Comparison of ENCODE assay signal across 8 mouse cellular contexts in the genomic region with DNA sequence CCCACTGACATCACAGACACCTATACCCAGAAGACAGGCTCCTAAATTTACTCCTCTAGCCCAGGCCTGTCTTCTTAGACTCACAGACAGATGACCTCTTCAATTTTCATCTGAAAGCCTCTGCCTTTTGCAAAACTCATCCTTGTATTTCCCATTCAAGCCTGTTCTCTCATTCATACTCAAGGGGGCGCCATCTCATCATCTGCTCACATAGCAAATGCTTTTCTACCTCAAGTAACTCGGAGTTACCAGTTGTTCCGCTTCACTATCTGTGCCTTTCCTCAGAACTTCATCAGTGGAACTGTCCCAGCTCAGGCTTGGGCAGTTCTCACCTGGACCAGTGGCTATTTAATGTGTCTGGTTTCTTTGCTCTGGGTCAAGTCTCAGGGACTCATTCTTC.
DNase-seq lines count a peak whose midpoint lies in the region; ATAC-seq lines count a peak whose summit lies in the region.

No protein-coding gene starts in this region.

- 6% methylated on average over 3 of the region's 3 CpGs for WGBS in forebrain, embryonic 11.5 days
- 12% methylated on average over 3 of the region's 3 CpGs for WGBS in forebrain, embryonic 13.5 days
- 14% methylated on average over 3 of the region's 3 CpGs for WGBS in midbrain, embryonic 14.5 days
- 20% methylated on average over 3 of the region's 3 CpGs for WGBS in midbrain, embryonic 13.5 days

- no peak overlapping the region for H3K4me2 ChIP-seq in forebrain, embryonic 11.5 days (ENCODE audit: low read depth, low read length, severe bottlenecking)
- no peak overlapping the region for H3K4me2 ChIP-seq in forebrain, embryonic 13.5 days
- no peak overlapping the region for H3K4me2 ChIP-seq in midbrain, embryonic 14.5 days (ENCODE audit: low read length)
- no peak overlapping the region for H3K4me2 ChIP-seq in midbrain, embryonic 13.5 days (replicated peaks)

- H3K9ac ChIP-seq in forebrain, embryonic 11.5 days (ENCODE audit: low read length): no peak overlapping the region
- H3K9ac ChIP-seq in forebrain, embryonic 13.5 days: no peak overlapping the region
- no peak overlapping the region for H3K9ac ChIP-seq in midbrain, embryonic 14.5 days (replicated peaks; ENCODE audit: low read length)
- H3K9ac ChIP-seq in midbrain, embryonic 13.5 days (replicated peaks): no peak overlapping the region

- no peaks in the 10 kb centered on the region for H3K4me1 ChIP-seq in forebrain, embryonic 11.5 days (replicated peaks; ENCODE audit: control insufficient read depth, insufficient read depth, low read length)
- peaks cover 17% of the 10 kb centered on the region; the same call in 1 of the 2 replicates for H3K4me1 ChIP-seq in forebrain, embryonic 13.5 days
- H3K4me1 ChIP-seq in midbrain, embryonic 14.5 days (ENCODE audit: control insufficient read depth, insufficient read depth, low read length): peaks cover 12% of the 10 kb centered on the region; the same call in 1 of the 2 replicates
- H3K4me1 ChIP-seq in midbrain, embryonic 13.5 days (replicated peaks): peaks cover 32% of the 10 kb centered on the region

- no peaks in the 10 kb centered on the region for H3K36me3 ChIP-seq in forebrain, embryonic 11.5 days (ENCODE audit: control insufficient read depth, insufficient read depth, low read length)
- no peaks in the 10 kb centered on the region for H3K36me3 ChIP-seq in forebrain, embryonic 13.5 days (ENCODE audit: poor library complexity, severe bottlenecking)
- peaks cover 3% of the 10 kb centered on the region; the same call in 1 of the 2 replicates for H3K36me3 ChIP-seq in midbrain, embryonic 14.5 days (ENCODE audit: control insufficient read depth, insufficient read depth, low read length)
- peaks cover 6% of the 10 kb centered on the region; the same call in 1 of the 2 replicates for H3K36me3 ChIP-seq in midbrain, embryonic 13.5 days

- peak; percentile 53 for DNase-seq in forebrain, embryonic 11.5 days (ENCODE audit: low spot score)
- peak; percentile 74 for DNase-seq in midbrain, embryonic 14.5 days
- peak; percentile 9 for DNase-seq in c-Kit-positive CD71-negative TER-119-negative erythroid progenitor cells, embryonic 14.5 days (ENCODE audit: low read depth)
- peak; percentile 49 to 63 for DNase-seq in kidney, postnatal 36 days
- peak; percentile 43 for DNase-seq in lung, postnatal 36 days
- DNase-seq in spleen, postnatal 4 days (ENCODE audit: low spot score in 2 of 2): no peak

- no peak for ATAC-seq in forebrain, embryonic 11.5 days (replicated peaks; ENCODE audit: low FRiP score)
- ATAC-seq in forebrain, embryonic 13.5 days: no peak
- ATAC-seq in midbrain, embryonic 14.5 days (ENCODE audit: low FRiP score, low TSS enrichment): no peak
- no peak for ATAC-seq in midbrain, embryonic 13.5 days

- no peak overlapping the region for H3K4me3 ChIP-seq in forebrain, embryonic 11.5 days (ENCODE audit: low read depth, low read length)
- H3K4me3 ChIP-seq in forebrain, embryonic 13.5 days: no peak overlapping the region
- no peak overlapping the region for H3K4me3 ChIP-seq in midbrain, embryonic 14.5 days (replicated peaks; ENCODE audit: low read depth, low read length)
- no peak overlapping the region for H3K4me3 ChIP-seq in midbrain, embryonic 13.5 days (replicated peaks)

- no peaks in the 10 kb centered on the region for H3K27me3 ChIP-seq in forebrain, embryonic 11.5 days (ENCODE audit: control insufficient read depth, insufficient read depth, low read length)
- no peaks in the 10 kb centered on the region for H3K27me3 ChIP-seq in forebrain, embryonic 13.5 days
- H3K27me3 ChIP-seq in midbrain, embryonic 14.5 days (ENCODE audit: control insufficient read depth, insufficient read depth, low read length): no peaks in the 10 kb centered on the region
- H3K27me3 ChIP-seq in midbrain, embryonic 13.5 days: no peaks in the 10 kb centered on the region

- no peak overlapping the region for H3K27ac ChIP-seq in forebrain, embryonic 11.5 days (ENCODE audit: low read depth, low read length)
- H3K27ac ChIP-seq in forebrain, embryonic 13.5 days: no peak overlapping the region
- no peak overlapping the region for H3K27ac ChIP-seq in midbrain, embryonic 14.5 days (replicated peaks; ENCODE audit: low read depth, low read length)
- H3K27ac ChIP-seq in midbrain, embryonic 13.5 days: no peak overlapping the region

- H3K9me3 ChIP-seq in forebrain, embryonic 11.5 days (ENCODE audit: control insufficient read depth, low read length): no peaks in the 10 kb centered on the region
- no peaks in the 10 kb centered on the region for H3K9me3 ChIP-seq in forebrain, embryonic 13.5 days (replicated peaks)
- no peaks in the 10 kb centered on the region for H3K9me3 ChIP-seq in midbrain, embryonic 14.5 days (ENCODE audit: control insufficient read depth, low read length)
- H3K9me3 ChIP-seq in midbrain, embryonic 13.5 days: no peaks in the 10 kb centered on the region

Comparison
In these comparisons a context has a peak if more than half of its experiments do, and no peak if none do; other contexts are left out.
1. DNase-seq: peak in forebrain, embryonic 11.5 days (single experiment), midbrain, embryonic 14.5 days (single experiment), c-Kit-positive CD71-negative TER-119-negative erythroid progenitor cells, embryonic 14.5 days (single experiment), kidney, postnatal 36 days (2 of 2) and lung, postnatal 36 days (single experiment); none in spleen, postnatal 4 days (0 of 2).